Mouse (Mus musculus) cerebellum, adult 8-10 months (tissue): Measurements from ENCODE around the gene Prkg1.
"Not testable (repeated sequence)": the region's sequence is repeated elsewhere in the genome, so short reads cannot be mapped to it uniquely, and the experiment has no call there.

Source experiments
- DNase-seq: peaks from one replicate; pipeline ENCODE4 v3.0.0; 2022

The Prkg1 gene

DNA sequence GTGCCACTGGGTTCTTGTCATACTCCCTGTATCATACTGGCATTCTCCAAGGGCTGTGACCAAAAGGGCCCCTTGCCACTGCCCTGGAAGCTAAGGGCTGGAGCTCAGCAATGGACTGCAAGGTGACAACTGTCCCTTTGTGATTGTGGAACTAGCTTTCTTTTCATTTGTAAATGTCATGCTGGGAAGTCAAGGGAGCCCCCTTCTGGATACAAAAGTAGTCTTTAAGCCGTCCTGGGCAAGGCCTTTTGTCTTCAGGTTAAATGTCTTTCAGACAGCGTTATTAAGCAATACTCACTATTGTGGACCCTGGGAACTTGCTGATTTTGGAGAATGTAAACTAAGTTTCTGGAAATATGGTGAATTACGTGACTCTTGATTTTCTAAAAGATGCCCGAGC lies 1211.1 kb downstream of the Prkg1 start:
- no peak for DNase-seq

- DNase-seq, result no peak
Observed at GRCm38 (mm10) chr19:30552260-30552659, 1212.6 kb downstream of the Prkg1 start.

DNA sequence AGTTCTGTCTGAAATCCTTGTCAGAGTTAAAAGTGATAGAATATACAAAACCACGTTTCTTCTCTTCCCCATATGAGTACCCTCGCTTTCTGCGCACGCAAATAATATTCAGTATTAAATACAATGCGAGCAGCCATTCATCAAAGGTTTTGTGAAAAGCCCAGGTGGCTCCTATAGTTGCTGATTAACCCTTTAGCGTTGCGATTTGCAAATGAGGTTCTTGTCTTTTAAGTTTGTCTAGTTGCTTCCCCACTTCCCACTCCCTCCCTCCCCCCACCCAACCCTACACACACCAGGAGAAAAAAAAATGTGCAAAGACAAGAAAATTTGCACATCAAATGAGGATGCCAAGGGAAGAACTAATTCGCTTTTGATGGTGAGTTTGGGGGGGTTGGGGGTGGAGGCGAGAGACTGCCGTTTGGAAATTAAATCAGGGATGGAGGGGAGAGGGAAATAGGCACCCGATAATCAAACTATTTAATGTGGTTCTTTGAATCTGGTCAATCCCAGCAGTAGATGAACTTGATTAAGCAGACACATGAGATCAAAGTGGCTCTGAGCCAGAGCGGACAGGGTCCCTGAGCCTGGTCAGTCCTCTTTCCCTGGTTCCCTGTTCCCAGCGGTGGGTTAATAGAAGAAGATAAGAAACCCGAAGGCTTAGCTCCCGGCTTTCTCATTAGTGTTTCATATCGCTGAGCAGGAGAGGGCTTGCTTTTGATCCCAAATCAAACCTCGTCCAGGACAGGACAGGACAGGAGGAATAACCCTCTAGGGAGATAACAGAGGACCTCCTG lies 1214.8 kb downstream of the Prkg1 start:
- no peak for DNase-seq

GRCm38 (mm10) chr19:30549044-30549853 lies 1215.6 kb downstream of the Prkg1 start, which contains the start of gene Dkk1:
Dkk1 (minus strand) TSS chr19:30549665.
- DNase-seq, result no peak

DNA sequence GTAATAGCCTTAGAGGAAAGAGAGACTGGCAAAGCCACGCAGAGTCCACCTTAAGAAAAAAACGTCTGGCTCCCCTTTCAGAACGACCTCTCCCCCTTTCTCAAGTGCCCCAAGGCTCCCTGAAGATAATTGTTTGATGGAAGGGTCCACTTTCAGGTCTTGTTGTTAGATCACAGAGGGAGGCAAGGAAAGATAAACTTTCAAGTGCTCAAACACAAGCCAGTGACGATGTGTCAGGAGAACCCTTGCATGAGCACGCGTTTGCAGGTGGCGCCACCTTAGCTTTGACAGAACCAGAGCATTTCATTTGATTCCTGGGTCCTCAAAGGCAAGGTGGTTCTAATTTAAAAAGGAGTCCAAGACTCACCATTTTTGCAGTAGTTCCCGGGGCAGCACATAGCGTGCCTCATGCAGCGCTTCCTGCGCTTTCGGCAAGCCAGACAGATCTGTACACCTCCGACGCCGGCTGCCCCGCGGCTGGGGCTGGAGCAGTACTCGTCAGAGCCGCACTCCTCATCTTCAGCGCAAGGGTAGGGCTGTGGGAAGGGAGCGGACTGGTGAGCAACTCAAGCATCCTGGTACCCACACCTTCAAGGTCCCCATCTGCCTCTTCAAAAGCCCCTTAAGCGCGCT lies 1216.3 kb downstream of the Prkg1 start:
- DNase-seq, result no peak

DNA sequence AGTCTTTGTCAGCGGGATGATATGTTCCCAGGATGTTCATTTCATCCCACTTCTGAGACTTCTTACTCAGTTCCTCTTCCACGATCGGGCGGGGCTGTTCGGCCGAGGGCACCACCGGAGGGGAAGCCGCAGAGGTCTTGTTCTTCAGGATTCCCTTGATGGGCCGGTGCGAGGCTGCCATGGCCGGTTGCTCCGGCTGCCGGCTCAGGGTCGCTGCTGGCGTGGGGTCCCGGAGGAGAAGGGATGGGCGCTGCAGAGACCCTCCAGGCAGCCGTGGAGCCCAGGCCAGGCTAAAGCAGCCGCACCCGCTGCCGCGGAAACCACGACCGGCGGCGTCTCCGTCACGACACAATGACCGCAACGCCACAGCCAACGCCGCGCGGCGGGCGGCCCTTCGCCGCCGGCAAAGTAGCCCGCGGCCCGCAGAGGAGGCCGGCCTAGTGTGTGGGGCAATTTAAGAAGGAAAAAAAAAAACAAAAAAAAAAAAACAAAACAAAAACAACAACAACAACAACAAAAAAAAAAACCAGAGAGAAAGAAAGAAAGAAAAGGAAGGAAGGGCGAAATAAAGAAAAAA lies 1225.4 kb downstream of the Prkg1 start:
- DNase-seq, result not testable (repeated sequence)

GRCm38 (mm10) chr19:30516771-30517170 lies 1248.1 kb downstream of the Prkg1 start:
- no peak for DNase-seq
